Mouse (Mus musculus) lung, adult 18-20 months (tissue): ENCODE measurements around the gene Ctxn1.
A peak's percentile ranks its signal among the peaks of the same experiment; 100 is the strongest.
"Not testable (repeated sequence)": the region's sequence is repeated elsewhere in the genome, so short reads cannot be mapped to it uniquely, and the experiment has no call there.

Source experiments
- DNase-seq, 2 experiments: peaks; one replicate each; pipeline ENCODE4 v3.0.0; 2022; ENCODE audit warnings: mixed read lengths in 2 of 2

Ctxn1 gene

DNA sequence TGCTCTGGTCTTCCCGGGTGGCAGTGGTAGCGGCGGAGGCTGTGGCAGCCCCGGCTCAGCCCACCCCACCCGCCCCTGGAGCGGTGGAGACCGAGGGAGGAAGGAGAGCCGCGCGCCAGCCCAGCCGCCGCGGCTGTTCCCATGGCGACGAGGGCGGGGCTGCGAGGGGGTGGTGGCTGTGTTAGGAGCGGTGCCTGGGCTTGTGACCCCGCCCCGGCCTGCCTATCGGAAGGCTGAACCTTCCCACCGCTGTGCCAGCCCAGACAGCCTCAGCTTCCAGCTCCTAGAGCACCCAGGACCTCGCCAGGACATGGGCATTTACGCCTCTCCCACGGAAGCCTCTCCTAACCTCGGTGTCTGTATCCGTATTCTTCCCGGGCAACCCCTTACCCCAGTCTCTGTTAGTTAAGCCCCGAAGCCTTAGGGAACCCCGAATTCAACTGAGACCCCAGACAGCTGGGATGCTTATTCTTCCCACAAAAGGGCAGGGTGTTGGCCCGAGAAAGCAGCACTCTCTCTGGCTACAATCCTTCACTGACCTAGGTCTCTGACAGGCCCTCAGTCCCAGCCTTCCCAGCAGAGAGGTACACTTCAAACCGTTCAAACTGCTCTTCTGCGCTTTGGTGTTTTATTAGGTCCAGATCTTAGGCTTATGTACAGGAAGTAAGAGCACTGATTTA is at the start of gene Ctxn1:
Gene Ctxn1 (minus strand): TSS at position 150 of the 680 bp plus-strand sequence.
- DNase-seq: peak; percentile 95 to 96

DNA sequence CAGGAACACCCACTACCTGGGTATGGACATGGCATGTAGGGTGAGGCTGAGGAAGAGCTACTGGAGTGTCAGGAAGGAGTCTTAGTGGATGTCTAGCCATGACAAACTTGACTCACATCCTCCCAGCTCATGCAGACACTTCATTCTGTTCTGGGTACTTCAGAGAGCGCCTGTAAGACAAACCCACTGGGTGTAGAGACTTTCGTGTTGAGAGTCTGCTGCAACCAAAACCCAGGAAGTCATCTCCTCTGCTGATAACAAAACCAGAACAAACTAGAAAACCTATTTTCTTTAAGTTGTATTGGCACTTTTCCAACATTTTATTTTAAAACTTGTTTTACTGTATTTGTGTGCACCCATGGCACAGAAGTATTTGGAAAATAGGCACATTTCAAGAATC is 46.8 kb upstream of the Ctxn1 start:
- no peak for DNase-seq

DNA sequence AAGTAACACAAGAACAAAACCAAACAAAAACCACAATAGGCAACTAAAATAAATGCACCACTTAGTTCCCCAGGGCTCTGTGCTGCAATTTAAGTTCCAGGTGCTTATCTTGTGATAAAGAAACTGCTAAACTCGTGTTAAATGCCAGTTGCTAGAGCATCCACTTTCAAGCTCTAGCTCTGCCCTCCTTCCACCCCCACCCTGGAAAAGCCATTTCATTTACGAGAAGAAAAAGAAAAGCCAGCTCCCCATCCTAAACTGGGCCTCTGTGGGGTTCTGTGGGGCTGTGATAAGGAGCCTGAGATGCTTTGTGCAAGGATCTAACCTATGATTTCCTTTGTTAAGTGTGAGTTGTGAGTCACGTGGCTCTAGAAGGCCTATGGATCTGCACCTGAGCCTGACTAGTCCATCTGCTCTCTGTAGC is 45.1 kb upstream of the Ctxn1 start:
- no peak for DNase-seq

DNA sequence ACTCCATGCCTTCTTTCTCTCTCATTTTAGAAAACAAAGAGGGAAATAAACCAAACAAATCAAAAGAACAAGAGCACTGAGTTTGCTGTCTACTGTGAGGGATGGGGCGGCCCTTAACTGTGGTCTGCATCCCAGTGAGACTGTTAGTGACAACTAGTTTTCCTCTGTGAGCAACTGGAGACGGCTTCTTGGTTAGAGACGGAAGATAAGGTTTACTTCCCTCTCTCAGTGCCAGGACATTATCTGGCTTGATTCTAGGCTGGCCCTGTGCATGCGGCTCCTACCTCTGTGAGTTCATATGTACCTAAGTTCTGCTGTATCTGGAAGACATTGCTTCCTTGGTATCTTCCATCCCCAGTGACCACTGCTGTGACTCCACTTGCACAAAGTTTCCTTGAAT is 38.7 kb upstream of the Ctxn1 start:
- no peak for DNase-seq

DNA sequence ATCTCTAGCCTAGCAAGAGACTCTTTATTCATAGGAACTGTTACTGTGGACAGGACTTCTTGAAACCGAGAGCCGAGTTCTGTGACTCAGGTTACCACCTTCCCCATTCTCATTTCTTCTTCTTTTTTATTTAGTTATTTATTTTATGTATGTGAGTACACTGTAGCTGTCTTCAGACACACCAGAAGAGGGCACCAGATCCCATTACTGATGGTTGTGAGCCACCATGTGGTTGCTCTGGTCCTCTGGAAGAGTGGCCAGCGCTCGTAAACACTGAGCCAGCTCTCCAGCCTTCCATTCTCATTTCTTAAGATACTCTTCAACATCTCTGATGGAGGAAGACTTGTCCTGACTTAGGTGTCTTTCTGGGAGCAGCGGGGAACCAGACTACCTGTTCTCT is 33.7 kb upstream of the Ctxn1 start:
- no peak for DNase-seq

DNA sequence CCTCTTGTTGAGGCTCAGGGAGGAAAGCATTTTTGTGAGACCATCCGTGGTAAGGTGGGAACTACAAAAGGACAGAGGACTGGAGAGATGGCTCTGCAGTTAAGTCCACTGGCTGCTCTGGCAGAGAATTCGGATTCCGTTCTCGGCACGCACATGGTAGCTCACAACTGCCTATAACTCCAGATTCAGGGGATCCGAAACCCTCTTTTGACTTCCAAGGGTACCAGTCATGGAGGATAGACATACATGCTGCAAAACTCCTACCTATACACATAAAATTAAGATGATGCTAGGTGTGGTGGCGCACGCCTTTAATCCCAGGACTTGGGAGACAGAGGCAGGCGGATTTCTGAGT is 17.0 kb upstream of the Ctxn1 start:
- no peak for DNase-seq

DNA sequence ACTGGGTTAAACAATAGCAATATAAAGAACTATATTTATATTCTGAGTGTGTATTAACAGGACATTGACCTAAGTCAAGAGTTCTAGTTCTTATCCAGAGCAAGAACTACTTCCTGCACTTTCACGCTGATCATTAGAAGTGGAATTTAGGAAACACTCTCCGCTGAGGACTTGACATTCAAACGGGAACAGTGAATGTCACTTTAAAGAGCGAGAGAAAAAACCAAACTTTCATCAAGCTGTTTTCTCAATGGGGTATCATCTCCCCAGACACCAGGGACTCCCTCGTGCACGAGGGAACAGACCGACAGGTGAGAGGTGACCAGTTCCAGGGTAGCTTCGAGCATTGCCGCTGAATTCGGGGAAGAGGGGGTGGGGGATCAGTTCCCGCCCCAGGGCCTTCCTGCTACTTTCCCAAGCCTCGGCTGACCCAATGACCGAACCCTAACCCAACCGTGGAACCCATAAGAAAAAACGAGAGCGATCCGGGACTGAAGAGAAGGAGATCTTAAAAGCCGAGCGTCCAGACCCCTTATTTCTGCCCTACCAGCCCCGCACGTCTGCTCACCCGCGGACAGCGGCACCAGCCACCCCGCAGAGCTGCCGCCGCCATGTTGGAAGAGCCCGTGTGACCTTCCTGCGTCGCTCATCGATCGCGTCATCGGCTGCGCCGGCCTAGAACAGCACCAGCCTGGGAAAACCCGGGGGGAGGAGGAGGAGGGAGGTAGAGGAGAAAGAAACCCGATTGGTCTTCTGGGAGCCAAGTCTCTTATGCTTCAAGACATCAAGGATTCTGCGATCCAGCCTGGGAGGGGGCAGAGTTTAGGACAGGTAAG is 16.4 kb upstream of the Ctxn1 start, which contains the start of gene Timm44:
Gene Timm44 (minus strand): TSS at position 639 of the 836 bp plus-strand sequence.
- DNase-seq: peak; percentile 94 to 96

DNA sequence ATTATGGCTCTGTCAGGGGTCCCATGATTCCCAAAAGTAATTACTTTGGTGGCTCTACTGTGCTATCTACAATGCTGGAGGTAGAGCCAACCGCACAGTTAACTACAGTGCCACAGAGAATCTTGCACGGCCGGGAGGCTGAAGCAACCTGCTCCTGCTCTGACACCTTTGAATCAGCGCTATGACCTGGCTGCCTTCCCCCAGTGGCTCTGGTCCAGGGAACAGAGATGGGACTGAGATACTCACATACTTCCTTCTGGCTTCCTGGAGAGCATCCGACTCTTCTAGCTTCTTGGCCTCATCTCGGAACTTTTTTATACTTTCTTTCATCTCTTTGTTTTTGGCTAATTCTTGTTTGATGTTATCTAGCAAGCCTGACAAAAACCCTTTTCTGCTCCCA is 10.5 kb upstream of the Ctxn1 start:
- no peak for DNase-seq

DNA sequence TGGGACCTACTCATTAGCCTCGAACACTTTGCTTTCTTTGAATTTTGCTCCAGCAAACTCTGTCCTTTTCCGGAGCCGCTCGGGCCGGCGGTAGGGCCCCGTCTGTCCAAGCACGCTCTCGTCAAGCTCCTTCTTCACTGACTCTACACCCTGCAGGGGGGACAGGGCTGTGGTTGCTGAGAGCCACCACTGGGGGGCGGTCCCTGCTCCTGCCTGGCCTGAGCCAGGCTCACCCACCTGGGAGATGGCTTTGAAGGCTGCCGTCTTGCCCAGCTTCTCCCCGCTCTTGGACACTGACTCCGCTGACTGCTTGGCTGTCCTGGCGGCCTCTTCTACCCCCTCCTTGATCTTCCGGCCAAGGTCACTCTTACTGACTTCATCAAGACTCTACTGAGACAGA is 8.6 kb upstream of the Ctxn1 start:
- no peak for DNase-seq

DNA sequence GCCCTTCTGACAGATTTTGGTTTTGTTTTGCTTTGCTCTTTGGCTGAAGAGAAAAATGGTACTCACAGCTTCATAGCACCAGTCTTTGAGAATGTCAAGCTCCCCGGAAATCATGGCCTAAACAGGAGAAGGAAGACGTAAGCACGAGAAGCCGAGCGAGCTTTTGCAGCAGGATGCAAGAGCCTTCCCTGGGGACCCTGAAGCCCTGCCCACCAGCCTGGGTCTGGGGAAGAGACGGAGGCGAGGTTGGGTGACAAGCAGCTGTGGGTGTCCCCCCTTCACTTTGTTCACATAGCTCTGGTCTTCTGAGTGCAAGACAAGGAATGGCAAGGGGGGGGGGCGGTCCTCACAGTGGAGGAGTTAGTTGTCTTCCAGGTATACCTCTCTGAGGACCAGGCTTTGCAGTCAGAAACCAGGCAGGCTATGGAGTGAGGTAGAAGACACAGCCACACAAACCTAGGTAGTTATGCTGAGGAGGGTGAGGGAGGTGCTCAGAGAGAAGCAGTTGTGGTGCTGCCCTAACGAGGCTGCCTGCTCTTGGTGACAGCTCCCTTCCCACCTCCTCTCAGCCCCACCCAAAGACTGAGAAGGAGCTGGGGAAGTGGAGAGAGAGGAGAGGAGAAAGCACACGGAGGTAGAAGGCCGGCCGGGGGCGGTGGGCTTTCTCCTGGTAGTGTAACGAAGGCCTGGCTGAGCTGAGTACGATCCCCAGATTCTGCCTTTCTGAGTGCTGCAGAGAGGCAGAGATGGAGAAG is 6.3 kb upstream of the Ctxn1 start:
- no peak for DNase-seq

DNA sequence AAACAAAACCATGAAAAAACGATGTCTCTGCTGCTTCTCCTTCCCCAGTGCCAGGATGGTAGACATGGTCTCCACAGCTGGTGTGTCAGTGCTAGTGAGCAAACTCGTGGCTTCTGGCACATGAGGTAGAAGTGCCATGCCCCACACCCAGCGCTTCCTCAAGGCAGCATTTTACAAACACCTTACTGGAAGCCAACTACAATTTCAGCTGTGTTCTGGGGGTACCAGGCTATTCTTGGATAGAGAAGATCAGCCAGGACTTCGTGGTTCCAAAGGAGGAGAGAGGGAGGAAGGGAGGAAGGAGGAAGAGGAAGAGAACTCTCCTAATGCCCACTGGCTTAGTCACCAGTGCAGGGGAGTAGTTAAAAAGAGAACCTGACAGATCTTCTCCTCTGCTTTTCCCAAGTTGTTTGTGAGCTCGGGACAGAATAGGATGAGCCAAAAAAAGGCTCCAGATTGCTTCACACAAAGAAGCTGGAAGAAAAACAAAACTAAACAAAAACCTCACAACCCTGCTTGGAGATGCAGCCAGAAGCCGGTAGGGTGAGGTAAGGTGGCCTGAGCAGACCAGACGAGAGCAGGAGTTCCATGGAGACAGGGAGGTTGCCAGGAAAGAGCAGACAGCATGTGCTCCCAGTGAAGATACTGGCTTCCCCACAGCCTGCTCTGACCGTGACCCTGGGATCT is 4.2 kb upstream of the Ctxn1 start:
- no peak for DNase-seq

DNA sequence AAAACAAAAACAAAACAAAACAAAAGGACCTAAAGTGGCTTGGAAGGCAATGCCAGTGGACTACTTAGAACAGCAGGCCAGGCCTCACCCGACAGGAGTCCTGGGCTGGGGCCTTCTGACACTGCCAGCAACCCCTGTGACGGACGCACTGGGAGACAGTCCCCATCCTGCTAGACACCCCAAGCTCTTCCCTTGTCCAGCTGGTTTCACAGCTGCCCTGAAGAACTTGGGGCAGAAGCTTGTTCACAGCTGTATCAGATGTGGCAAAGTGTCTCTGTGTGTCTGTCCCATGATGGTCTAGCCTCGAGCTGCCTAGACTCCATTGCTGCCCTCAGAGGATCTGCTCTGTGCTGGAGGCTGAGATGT is 714 bp upstream of the Ctxn1 start:
- no peak for DNase-seq

DNA sequence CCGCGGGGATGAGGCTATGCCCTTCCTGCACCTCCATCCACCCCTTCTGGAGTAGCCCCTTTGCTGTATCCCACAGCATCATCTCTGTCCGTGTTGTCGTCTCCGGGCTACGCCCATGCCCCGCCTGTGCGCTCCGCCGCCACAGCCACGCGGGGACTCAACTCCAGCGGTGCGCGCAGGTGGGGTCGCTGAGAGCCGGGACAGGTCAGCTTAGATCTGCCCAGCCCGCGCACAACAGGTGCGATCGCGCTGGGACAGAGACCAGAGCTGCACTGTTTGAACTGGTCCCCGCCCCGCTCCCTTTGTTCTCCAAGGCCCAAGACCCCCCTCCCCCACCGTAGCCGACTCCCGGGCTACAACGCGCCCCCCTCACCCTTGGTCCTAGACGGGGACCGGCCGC is 396 bp downstream of the Ctxn1 start:
- DNase-seq: peak in 1 of 2 experiments; percentile 29

DNA sequence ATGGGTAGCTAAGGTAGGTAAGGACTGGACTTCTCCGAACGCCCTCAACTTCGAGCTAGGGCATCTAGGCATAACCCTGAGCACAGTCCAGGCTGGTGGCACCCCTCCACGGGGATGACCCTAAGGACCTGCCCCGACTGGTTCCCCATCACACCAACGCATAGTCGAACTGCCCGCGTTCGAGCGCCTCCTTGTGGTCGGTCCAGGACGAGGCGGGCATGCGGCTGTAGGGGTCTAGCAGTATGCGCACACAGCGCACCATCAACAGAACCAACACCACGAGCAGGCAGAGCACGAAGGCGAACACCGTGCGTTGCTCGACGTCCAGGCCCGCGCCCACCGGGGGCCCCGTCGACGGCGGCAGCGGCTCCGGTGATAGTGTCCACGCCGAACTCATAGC is 841 bp downstream of the Ctxn1 start:
- peak; percentile 65 to 74 for DNase-seq

DNA sequence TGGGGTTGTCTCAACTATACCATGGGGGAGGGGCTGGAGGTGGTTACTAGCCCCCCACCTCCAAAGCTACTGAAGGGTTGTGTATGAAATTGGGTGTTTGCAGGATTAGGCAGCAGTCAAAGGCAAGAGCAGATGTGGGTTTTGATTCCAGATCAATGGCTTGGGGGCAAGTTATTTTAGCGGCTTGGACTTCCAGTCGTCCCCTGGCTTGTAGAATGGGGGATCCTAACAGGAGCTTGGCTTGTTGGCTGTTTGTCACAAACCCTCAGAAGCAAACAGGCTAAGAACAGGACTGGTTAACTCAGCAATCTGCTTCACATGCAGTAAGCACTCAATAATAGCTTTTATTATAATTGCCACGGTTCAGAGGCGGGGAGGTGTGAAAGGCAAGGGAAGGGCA is 1.7 kb downstream of the Ctxn1 start:
- no peak for DNase-seq

DNA sequence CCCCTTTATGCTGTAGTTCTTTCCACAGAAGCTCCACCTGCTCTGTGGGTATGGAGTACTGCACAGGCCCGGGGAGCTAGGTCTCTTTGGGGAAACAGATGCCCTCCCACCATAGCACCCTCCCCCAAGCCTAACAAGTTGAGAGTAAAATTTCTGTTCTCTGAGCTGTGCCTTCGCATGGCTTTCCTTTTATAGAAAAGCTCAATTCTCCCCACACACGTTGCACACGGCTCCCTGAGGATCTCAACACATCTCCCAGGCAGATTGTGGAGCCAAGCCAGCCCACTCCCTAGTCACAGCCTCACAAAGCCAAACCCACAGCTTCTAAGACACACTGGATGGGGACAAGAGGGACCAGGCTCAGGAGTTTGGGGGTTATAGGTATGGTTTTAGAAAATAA is 2.2 kb downstream of the Ctxn1 start:
- no peak for DNase-seq

DNA sequence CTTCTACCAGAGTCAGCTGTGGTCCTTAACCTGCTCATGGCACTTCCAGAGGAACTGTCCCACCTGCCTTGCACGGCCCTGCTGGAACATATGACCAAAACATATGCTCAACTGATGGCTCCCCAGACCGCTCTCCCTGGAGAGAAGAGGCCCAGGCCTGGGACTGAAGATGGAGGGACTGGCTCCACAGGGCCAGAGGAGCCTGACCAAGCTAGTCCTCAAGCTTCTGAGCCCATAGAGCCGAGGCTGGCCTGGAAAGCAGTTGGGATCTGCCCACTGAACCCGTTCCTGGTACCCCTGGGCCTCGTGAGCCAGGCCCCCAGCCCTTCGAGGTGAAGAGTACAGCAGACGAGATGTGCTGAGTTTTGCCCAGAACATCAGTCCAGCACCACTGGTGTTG is 3.6 kb downstream of the Ctxn1 start:
- not testable (repeated sequence) for DNase-seq

DNA sequence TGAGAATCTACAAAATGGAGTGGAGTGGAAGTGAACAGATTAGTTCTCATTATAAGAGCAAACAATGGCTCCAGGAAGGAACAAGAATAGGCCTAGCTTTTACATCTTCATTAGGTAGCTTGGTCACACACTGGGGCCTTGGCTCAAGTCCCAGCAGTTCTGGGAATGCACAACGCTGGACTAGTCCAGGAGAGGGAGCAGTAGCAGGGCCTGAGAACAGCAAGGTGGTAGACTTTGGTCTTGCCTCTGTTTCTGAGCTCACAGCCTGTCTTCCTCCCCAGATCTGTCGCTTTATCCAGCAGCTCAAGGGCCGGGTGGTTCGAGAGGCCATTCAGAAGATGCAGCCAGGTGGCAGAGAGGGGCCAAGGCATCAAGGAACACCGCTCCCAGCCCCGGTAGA is 5.1 kb downstream of the Ctxn1 start:
- DNase-seq: peak in 1 of 2 experiments; percentile 34

DNA sequence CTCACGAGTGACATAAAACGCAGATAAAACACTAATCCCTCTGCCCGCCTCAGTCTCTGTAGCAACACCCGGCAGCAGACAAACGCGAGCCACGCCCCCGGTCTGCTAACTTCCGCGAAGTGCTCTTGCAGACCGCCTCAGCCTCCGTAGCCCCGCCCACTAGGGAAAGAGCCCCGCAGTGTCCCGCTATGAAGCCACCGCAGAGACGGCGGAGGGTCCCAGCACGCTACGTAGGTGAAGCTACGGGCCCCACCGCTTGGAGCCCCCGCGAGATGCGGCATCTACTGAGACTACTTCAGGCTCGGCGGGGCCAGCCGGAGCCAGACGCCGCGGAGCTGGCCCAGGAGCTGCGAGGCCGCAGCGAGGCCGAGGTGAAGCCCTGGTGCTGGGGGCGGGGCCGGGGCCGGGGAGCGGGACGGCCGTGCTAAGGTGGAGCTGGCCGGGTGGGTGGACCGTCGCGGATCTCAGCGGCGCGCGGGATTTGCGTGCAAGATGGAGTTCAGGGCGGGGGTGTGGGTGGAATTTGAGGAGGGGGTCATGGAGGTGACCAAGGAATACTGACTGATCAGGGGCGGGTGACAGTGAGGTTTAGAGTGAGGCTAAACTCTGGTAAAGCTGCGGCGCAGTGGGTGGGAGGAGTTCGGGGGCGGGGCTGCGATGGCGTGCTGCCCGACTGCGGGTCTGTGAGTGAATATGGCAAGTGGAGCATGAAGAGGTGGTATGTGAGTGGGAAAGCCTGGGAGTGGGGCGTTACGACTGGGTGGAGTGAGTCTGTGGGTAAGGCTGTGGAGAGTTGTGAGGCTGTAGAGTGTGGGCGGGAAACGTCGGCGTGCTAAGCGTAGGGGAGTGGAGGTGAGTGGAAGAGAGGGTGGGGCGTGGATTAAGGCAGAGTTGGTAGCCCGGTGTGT is 5.9 kb downstream of the Ctxn1 start, which contains the start of gene Snapc2:
Gene Snapc2 (plus strand): TSS at position 147 of the 908 bp plus-strand sequence.
- DNase-seq: peak; percentile 95 to 97

DNA sequence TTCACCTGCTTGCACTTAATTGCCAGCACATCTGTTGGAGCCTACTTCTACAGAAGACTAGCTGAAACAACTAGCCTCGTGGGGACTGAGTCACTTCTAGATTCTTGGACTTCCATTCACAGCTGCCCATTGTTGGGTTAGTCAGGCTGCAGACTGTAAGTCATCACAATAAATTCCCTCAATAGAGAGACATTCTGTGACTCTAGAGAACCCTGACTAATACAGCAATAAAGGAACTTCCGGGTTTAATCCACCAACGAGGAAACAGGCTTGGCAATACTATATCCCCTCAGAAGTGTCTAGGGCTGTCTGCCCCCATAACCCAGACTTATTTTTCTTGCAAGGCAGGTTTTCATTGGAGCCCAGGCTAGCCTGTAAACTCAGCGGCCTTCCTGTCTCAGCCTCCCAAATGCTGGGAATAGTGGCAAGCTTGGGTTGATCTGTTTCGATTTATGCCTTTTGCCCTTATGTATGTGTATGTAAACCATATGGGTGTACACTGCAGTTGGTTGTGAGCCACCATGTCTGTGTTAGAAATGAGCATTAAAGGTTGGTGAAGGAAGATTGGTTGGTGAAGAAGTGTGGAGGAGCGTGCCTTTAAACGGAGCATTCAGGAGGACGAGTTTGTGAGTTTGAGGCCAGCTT is 6.8 kb downstream of the Ctxn1 start:
- DNase-seq: no peak

DNA sequence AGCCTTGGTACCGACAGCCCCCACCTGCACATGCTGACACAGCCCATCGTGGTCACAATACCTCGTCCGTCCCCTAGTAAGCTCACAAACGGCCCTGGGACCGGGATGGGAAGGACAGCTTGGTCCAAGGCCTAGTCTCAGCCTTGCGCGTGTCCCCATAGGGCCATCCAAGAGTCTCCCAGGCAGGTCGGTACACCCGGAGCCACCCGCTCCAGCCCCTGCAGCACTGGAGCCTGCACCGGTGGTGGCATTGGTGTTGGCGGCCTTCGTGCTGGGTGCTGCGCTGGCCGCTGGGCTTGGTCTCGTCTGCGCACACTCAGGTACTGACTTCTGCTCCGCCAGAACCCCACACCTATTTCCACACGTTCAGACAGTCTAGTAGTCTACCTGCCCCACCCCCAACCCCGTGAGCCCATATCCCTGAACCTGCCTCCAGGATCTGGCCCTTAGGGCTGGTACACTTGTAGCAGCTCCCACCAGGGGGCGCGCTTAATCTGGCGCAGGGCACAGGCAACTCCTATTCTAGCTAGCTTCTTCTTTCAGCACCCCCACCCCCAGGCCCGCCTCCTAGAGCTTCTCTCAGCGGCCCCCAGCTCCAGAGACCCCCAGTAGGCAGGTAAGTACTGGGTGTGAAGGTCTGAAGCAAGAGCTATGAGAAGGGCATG is 8.6 kb downstream of the Ctxn1 start:
- peak; percentile 75 to 84 for DNase-seq
